Mouse (Mus musculus) forebrain, embryonic 10.5 days (tissue): ENCODE measurements around the gene Vipr2. TPM values are rescaled to one million over a fixed set of nuclear protein-coding genes. Genes with fewer than 3 reads are reported as not detected.

Source experiments
- DNase-seq: peaks from one replicate; pipeline ENCODE4 v3.0.0-alpha.2; 2017; ENCODE audit warnings: low spot score; ENCODE audit errors: extremely low spot score
- H3K27ac ChIP-seq: fragments of 300-500 bp; sonication (generic); 2 replicates; pipeline ENCODE4 v1.5.1; 2016; ENCODE audit warnings: mild to moderate bottlenecking
- H3K27me3 ChIP-seq: fragments of 300-500 bp; sonication (generic); 2 replicates; pipeline ENCODE4 v1.6.1; 2016; ENCODE audit warnings: mild to moderate bottlenecking; ENCODE audit not compliant: poor library complexity, severe bottlenecking
- H3K36me3 ChIP-seq: fragments of 300-500 bp; sonication (generic); replicated peaks from 2 replicates; pipeline ENCODE4 v1.6.1; 2016; ENCODE audit warnings: mild to moderate bottlenecking, moderate library complexity
- H3K4me1 ChIP-seq: fragments of 300-500 bp; sonication (generic); 2 replicates; pipeline ENCODE4 v1.6.1; 2016
- H3K4me3 ChIP-seq: fragments of 300-500 bp; sonication (generic); 2 replicates; pipeline ENCODE4 v1.5.1; 2016; ENCODE audit warnings: mild to moderate bottlenecking, moderate library complexity
- H3K9me3 ChIP-seq: fragments of 300-500 bp; sonication (generic); 2 replicates; pipeline ENCODE4 v1.6.1; 2016; ENCODE audit warnings: mild to moderate bottlenecking, moderate library complexity
- WGBS: fragments of 180-500 bp; shearing (Covaris S2); methylation state at CpG from one replicate; pipeline ENCODE4 v1.1.7; 2016; 5-methylcytosine and 5-hydroxymethylcytosine counted together
- microRNA-seq: library from miRNA; unstranded; fragments of <30 nt; microRNA quantifications from one replicate; pipeline ENCODE4, GENCODE M21; 2017
- polyA plus RNA-seq: library from polyadenylated mRNA; unstranded; fragments of >200 nt; fragmentation: Nextera tagmentation; extraction: Ambion mirVana; gene quantifications from 2 replicates; pipeline ENCODE4 v1.2.1, GENCODE M21; 2016

Gene Vipr2
- polyA plus RNA-seq, 1 experiment from 2014 or later = 2.9 TPM

GRCm38 (mm10) chr12:116182376-116182775 is 104.8 kb downstream of the Vipr2 start:
- DNase-seq = no peak
- H3K36me3 ChIP-seq = no peaks in the 10 kb centered on the region

GRCm38 (mm10) chr12:116183212-116183935 is 105.8 kb downstream of the Vipr2 start:
- Histone ChIP-seq H3K4me3 (no peak overlapping the region), H3K4me1 (no peaks in the 10 kb centered on the region), H3K27me3 (no peaks in the 10 kb centered on the region), H3K27ac (no peak overlapping the region), H3K36me3 (no peaks in the 10 kb centered on the region), H3K9me3 (no peaks in the 10 kb centered on the region; the same call in 1 of the 2 replicates)
- 84% methylated on average over 6 of the region's 6 CpGs for WGBS
- DNase-seq = no peak

More at GRCm38 (mm10) chr12:116182376-116182775, 104.8 kb downstream of the Vipr2 start:
- H3K4me1 ChIP-seq = no peaks in the 10 kb centered on the region
- H3K27ac ChIP-seq = no peak overlapping the region
- no peak overlapping the region for H3K4me3 ChIP-seq
- H3K9me3 ChIP-seq = peaks cover 3% of the 10 kb centered on the region; the same call in 1 of the 2 replicates
- no peaks in the 10 kb centered on the region for H3K27me3 ChIP-seq

- WGBS = 50% methylated on average over 6 of the region's 6 CpGs
- Histone ChIP-seq H3K9me3 (no peaks in the 10 kb centered on the region), H3K4me3 (no peak overlapping the region), H3K36me3 (no peaks in the 10 kb centered on the region), H3K27me3 (no peaks in the 10 kb centered on the region), H3K4me1 (peaks cover 12% of the 10 kb centered on the region), H3K27ac (no peak overlapping the region)
- no peak for DNase-seq
Observed at GRCm38 (mm10) chr12:116193952-116194351, 116.4 kb downstream of the Vipr2 start.

- no peaks in the 10 kb centered on the region for H3K9me3 ChIP-seq
- DNase-seq = no peak
- no peak overlapping the region for H3K27ac ChIP-seq
- peaks cover 12% of the 10 kb centered on the region for H3K4me1 ChIP-seq
- H3K27me3 ChIP-seq = no peaks in the 10 kb centered on the region
- no peak overlapping the region for H3K4me3 ChIP-seq
- H3K36me3 ChIP-seq = no peaks in the 10 kb centered on the region
Observed at GRCm38 (mm10) chr12:116194641-116195040, 117.1 kb downstream of the Vipr2 start.

Small RNA genes within 50 kb of the gene (microRNA-seq; reads per million reads assigned to microRNA genes)
- not detected for gene Gm44372

Other genes with a start within 250 kb of the Vipr2 start
- gene Zfp386, start 30.0 kb upstream of the Vipr2 start, polyA plus RNA-seq = 60.6 and 62.0 TPM in 2 replicates
- gene Wdr60, start 185.3 kb downstream of the Vipr2 start, polyA plus RNA-seq = 15.1 and 16.1 TPM in 2 replicates
- not detected in 2 replicates for gene Gm11027, start 197.7 kb downstream of the Vipr2 start, polyA plus RNA-seq
- gene Esyt2, start 203.5 kb downstream of the Vipr2 start, polyA plus RNA-seq = 12.0 and 12.6 TPM in 2 replicates